Mouse (Mus musculus) thymus, postnatal 10 days (tissue): ENCODE measurements around the gene Abi2.
A peak's percentile ranks its signal among the peaks of the same experiment; 100 is the strongest.

Experiments used
- DNase-seq, 2 experiments: peaks; one replicate each; pipeline ENCODE4 v3.0.0; 2021; ENCODE audit warnings: low spot score in 2 of 2

Abi2 gene

DNA sequence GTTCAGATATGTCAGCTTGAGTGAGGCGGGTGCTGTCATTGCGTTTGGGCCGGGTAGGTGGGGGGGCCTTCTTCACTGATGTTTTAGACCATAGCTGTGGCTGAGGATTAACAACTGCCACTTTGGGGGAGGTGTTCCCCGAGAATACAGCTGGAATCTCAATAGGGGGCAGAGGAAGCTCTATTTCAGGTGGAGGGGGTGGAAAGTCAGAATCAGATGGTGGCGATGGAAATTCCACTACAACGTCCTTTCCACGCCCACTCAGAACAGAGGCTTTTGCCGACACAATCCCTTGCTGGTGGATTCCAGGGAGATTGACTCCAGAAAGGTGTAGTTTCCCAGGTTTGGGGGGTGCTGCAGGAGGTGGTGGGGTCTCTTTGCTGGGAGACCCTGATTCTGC, 79.2 kb downstream of the Abi2 start:
- DNase-seq: no peak

DNA sequence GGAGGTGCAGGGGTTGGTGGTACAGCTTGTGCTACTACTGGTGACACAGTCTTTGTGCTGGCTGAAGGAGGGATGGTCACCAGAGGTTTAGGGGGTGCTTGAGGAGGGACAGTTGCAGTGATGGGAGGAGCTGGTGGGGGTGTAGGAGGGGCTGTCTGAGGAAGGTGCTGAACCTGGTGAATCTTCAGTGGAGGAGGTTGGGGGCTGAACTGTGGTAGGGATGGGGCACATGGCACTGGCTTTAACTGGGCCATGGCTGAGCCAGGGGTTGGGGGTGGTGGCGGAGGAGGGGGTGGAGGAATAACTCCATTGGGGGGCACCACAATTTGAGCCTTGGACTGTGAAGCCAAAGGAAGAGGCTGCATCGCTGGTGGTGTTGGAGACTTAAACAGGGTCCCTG, 80.2 kb downstream of the Abi2 start:
- DNase-seq: no peak

DNA sequence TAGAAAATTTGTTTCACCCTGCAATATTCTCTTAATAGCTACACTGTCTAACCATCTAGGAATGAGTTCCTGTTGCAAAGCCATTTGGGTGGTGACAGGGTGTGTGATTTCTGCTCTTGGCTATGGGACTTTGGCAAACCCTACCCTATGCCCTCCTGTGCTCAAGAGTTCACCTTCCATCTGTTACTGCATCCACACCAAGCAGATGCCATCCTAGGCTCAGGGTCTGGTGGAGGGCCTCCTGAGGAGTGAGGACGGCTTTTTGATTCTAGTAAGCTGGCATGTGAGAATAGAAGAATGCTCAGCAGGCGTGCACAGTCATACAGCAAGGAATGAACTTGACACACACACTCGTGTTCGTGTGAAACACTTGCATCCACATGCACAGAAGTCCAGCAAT, 81.1 kb downstream of the Abi2 start:
- DNase-seq: no peak

- DNase-seq: no peak
Measured at GRCm38 (mm10) chr1:60492404-60492803, 83.0 kb downstream of the Abi2 start.

DNA sequence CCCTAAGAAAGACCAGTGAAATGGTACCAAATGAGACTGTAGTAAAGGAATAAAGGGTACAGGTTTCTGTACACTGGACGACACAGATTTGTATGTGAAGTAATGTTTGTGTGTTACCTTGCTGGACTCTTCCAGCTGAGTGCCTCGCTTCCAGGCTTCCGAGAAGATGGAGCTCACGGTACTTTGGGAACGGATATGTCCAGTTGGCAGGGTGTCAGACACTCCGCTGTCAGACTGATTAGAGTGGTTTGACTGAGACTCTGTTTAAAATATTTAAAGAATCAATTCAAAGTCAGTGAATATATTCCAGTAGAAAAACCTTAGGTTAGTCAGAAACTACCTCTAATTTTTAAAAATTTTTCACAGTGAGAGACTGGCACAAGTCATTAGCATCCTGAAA, 84.0 kb downstream of the Abi2 start:
- DNase-seq: no peak

DNA sequence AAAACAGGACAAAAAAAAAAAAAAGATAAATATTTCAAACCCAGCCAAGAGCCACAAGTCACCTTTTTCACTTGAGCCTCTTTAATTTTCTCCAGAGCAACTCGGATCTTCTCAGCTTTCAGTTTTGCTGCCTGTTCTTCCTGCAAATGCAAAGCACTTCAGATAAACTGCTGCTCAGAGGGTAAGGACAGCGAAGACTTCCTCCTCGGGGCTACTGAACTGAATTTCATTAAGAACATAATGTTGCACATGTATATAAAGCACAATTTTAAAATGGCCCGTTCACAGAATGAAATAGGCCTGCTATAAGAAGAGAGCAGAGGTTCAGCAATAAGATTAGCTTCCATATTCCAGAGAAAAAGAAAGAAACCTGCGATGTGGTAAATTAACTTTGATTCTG, 94.0 kb downstream of the Abi2 start:
- peak in 1 of 2 experiments; percentile 6 for DNase-seq

- no peak for DNase-seq
Measured at GRCm38 (mm10) chr1:60510584-60510983, 101.2 kb downstream of the Abi2 start.

DNA sequence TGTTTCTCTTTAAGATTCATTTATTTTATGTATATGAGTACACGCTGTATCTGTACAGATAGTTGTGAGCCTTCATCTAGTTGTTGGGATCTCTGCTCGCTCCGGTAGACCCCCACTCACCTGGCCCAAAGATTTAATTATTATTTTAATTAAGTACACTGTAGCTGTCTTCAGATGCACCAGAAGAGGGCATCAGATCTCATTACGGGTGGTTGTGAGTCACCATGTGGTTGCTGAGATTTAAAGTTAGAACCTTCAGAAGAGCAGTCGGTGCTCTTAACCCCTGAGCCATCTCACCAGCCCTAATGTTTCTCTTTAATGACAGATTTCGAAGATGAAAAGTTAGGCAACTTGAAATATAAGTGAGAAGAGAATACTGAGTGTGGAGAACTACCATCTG, 120.7 kb downstream of the Abi2 start:
- DNase-seq: no peak

DNA sequence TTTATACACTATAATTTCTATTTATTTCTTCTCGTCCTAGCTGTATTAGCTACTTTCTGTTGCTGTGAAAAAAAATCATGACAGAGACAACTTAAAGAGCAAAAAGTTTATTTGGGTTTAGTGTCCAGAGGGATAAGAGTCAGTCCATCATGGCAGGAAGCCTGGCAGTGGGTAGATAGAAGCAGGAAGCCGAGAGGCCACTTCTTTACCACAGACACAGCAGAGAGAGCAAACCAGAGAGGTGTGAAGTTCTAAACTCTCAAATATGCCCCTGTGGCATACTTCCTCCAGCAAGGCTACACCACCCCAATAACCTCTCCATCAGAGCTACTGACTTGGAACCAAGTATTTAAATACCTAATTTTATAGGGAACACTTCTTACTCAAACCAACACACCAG, 121.2 kb downstream of the Abi2 start:
- no peak for DNase-seq
